Mouse (Mus musculus) MEL (cell line): ENCODE data around the gene Upp2. TPM values are rescaled to one million over a fixed set of nuclear protein-coding genes. Genes with fewer than 3 reads are reported as not detected.

Source experiments
- DNase-seq: peaks from one replicate; pipeline ENCODE4 v3.0.0; 2011; ENCODE audit warnings: low read depth, low spot score
- H3K27ac ChIP-seq: 2 replicates; pipeline ENCODE4 v1.5.1; 2012; ENCODE audit warnings: low read depth, mild to moderate bottlenecking, control low read depth, low read length, moderate library complexity; ENCODE audit not compliant: control insufficient read depth
- H3K27me3 ChIP-seq, 2 experiments: fragments of 150-350 bp in 1 of 2; sonication (generic) in 1 of 2; 2 replicates each; pipeline ENCODE4 v1.6.1; 2012; ENCODE audit warnings: low read length in 2 of 2, mild to moderate bottlenecking in 2 of 2, improper control_type of control experiment in 1 of 2, moderate library complexity in 1 of 2; ENCODE audit not compliant: insufficient read depth in 2 of 2, control insufficient read depth in 1 of 2
- H3K36me3 ChIP-seq, 2 experiments: 2 replicates each; pipeline ENCODE4 v1.6.1; 2012 to 2014; ENCODE audit warnings: low read length in 2 of 2, improper control_type of control experiment in 1 of 2, inconsistent platforms in 1 of 2, mild to moderate bottlenecking in 1 of 2; ENCODE audit not compliant: insufficient read depth in 2 of 2, control insufficient read depth in 1 of 2
- H3K4me1 ChIP-seq, 2 experiments: fragments of 150-350 bp in 1 of 2; sonication (generic) in 1 of 2; 2 replicates each; pipeline ENCODE4 v1.6.1; 2012; ENCODE audit warnings: low read length in 2 of 2, improper control_type of control experiment in 1 of 2, mild to moderate bottlenecking in 1 of 2; ENCODE audit not compliant: insufficient read depth in 2 of 2, control insufficient read depth in 1 of 2
- H3K4me3 ChIP-seq, 2 experiments: fragments of 150-350 bp in 1 of 2; sonication (generic) in 1 of 2; 2 replicates each; pipeline ENCODE4 v1.5.1; 2012; ENCODE audit warnings: low read depth in 2 of 2, low read length in 2 of 2, mild to moderate bottlenecking in 2 of 2, moderate library complexity in 2 of 2, control low read depth in 1 of 2, improper control_type of control experiment in 1 of 2; ENCODE audit not compliant: control insufficient read depth in 1 of 2, insufficient read depth in 1 of 2
- H3K79me2 ChIP-seq: 2 replicates; pipeline ENCODE4 v1.6.1; 2012; ENCODE audit warnings: mild to moderate bottlenecking, low read length, moderate library complexity; ENCODE audit not compliant: control insufficient read depth, poor library complexity, insufficient read depth
- H3K9ac ChIP-seq: 2 replicates; pipeline ENCODE4 v1.6.1; 2012; ENCODE audit warnings: low read depth, mild to moderate bottlenecking, control low read depth, low read length, moderate library complexity; ENCODE audit not compliant: control insufficient read depth, poor library complexity, severe bottlenecking
- H3K9me3 ChIP-seq: fragments of 150-350 bp; sonication (generic); replicated peaks from 2 replicates; pipeline ENCODE4 v1.6.1; 2012; ENCODE audit warnings: mild to moderate bottlenecking, low read length, improper control_type of control experiment, moderate library complexity; ENCODE audit not compliant: insufficient read depth
- BHLHE40 ChIP-seq: IDR thresholded peaks from 2 replicates; pipeline ENCODE4 v1.6.1; 2012; ENCODE audit warnings: low read depth, mild to moderate bottlenecking, inconsistent platforms, low read length, improper control_type of control experiment, borderline replicate concordance
- CHD2 ChIP-seq: IDR thresholded peaks from 2 replicates; pipeline ENCODE4 v1.6.1; 2011; ENCODE audit warnings: low read length, improper control_type of control experiment
- CTCF ChIP-seq, 3 experiments: IDR thresholded peaks in 2 of 3; conservative IDR thresholded peaks in 1 of 3; 2 replicates each; pipeline ENCODE4 v1.5.1; 2011 to 2012; ENCODE audit warnings: low read length in 3 of 3, low read depth in 2 of 3, mild to moderate bottlenecking in 2 of 3, improper control_type of control experiment in 1 of 3, inconsistent platforms in 1 of 3, mixed read lengths in 1 of 3, moderate library complexity in 1 of 3; ENCODE audit not compliant: control insufficient read depth in 1 of 3, insufficient read depth in 1 of 3, poor library complexity in 1 of 3, severe bottlenecking in 1 of 3
- ETS1 ChIP-seq: IDR thresholded peaks from 2 replicates; pipeline ENCODE4 v1.6.1; 2012; ENCODE audit warnings: low read depth, mild to moderate bottlenecking, inconsistent platforms, low read length, improper control_type of control experiment, moderate library complexity
- GABPA ChIP-seq: IDR thresholded peaks from 2 replicates; pipeline ENCODE4 v1.6.1; 2012; ENCODE audit warnings: low read depth, mild to moderate bottlenecking, inconsistent platforms, low read length, improper control_type of control experiment, moderate library complexity
- KAT2A ChIP-seq: conservative IDR thresholded peaks from 2 replicates; pipeline ENCODE4 v1.6.1; 2012; ENCODE audit warnings: low read depth, low read length, improper control_type of control experiment, inconsistent platforms
- MAFK ChIP-seq: IDR thresholded peaks from 2 replicates; pipeline ENCODE4 v1.6.1; 2011; ENCODE audit warnings: low read depth, mild to moderate bottlenecking, low read length, improper control_type of control experiment, borderline replicate concordance
- MAZ ChIP-seq: IDR thresholded peaks from 2 replicates; pipeline ENCODE4 v1.6.1; 2012; ENCODE audit warnings: low read depth, mild to moderate bottlenecking, inconsistent platforms, low read length, improper control_type of control experiment
- MEF2A ChIP-seq: IDR thresholded peaks from 2 replicates; pipeline ENCODE4 v1.6.1; 2014; ENCODE audit warnings: low read depth, mild to moderate bottlenecking, inconsistent platforms, low read length, improper control_type of control experiment; ENCODE audit not compliant: poor library complexity, insufficient replicate concordance, severe bottlenecking; ENCODE audit errors: extremely low read depth
- MYB ChIP-seq: IDR thresholded peaks from 2 replicates; pipeline ENCODE4 v1.6.1; 2011; ENCODE audit warnings: mild to moderate bottlenecking, low read depth, low read length, improper control_type of control experiment
- MYC ChIP-seq: IDR thresholded peaks from 2 replicates; pipeline ENCODE4 v1.6.1; 2011; ENCODE audit warnings: low read depth, mild to moderate bottlenecking, low read length, improper control_type of control experiment, moderate library complexity
- POLR2A ChIP-seq, 2 experiments: IDR thresholded peaks; 2 replicates each; pipeline ENCODE4 v1.6.1; 2011 to 2012; ENCODE audit warnings: low read length in 2 of 2, mild to moderate bottlenecking in 2 of 2, control low read depth in 1 of 2, improper control_type of control experiment in 1 of 2, low read depth in 1 of 2, moderate library complexity in 1 of 2; ENCODE audit not compliant: control insufficient read depth in 1 of 2, insufficient read depth in 1 of 2, poor library complexity in 1 of 2
- POLR2AphosphoS2 ChIP-seq: IDR thresholded peaks from 2 replicates; pipeline ENCODE4 v1.6.1; 2011; ENCODE audit warnings: low read length, improper control_type of control experiment
- POLR2AphosphoS5 ChIP-seq: IDR thresholded peaks from 2 replicates; pipeline ENCODE4 v1.6.1; 2012; ENCODE audit warnings: low read depth, borderline replicate concordance, mild to moderate bottlenecking, inconsistent platforms, low read length, moderate library complexity, mixed read lengths
- RAD21 ChIP-seq: IDR thresholded peaks from 2 replicates; pipeline ENCODE4 v1.6.1; 2011; ENCODE audit warnings: mild to moderate bottlenecking, low read depth, low read length, improper control_type of control experiment
- SIN3A ChIP-seq: IDR thresholded peaks from 2 replicates; pipeline ENCODE4 v1.6.1; 2012; ENCODE audit warnings: low read length, improper control_type of control experiment, inconsistent platforms
- SMC3 ChIP-seq: IDR thresholded peaks from 2 replicates; pipeline ENCODE4 v1.6.1; 2011; ENCODE audit warnings: low read depth, low read length, improper control_type of control experiment
- TAL1 ChIP-seq: IDR thresholded peaks from 2 replicates; pipeline ENCODE4 v1.6.1; 2012; ENCODE audit warnings: mild to moderate bottlenecking, inconsistent platforms, low read length, moderate library complexity, mixed read lengths
- TBP ChIP-seq: IDR thresholded peaks from 2 replicates; pipeline ENCODE4 v1.8.0; 2011; ENCODE audit warnings: low read depth, low read length, improper control_type of control experiment
- UBTF ChIP-seq: IDR thresholded peaks from 2 replicates; pipeline ENCODE4 v1.6.1; 2012; ENCODE audit warnings: low read depth, mild to moderate bottlenecking, inconsistent platforms, low read length, improper control_type of control experiment, moderate library complexity, borderline replicate concordance; ENCODE audit not compliant: insufficient read depth
- USF2 ChIP-seq, 2 experiments: IDR thresholded peaks; 2 replicates each; pipeline ENCODE4 v1.6.1; 2011 to 2012; ENCODE audit warnings: improper control_type of control experiment in 2 of 2, low read length in 2 of 2, borderline replicate concordance in 1 of 2, inconsistent platforms in 1 of 2, low read depth in 1 of 2, mild to moderate bottlenecking in 1 of 2; ENCODE audit not compliant: insufficient read depth in 1 of 2
- ZC3H11A ChIP-seq: IDR thresholded peaks from 2 replicates; pipeline ENCODE4 v1.6.1; 2012; ENCODE audit warnings: low read depth, mild to moderate bottlenecking, inconsistent platforms, low read length, improper control_type of control experiment
- ZNF384 ChIP-seq: IDR thresholded peaks from 2 replicates; pipeline ENCODE4 v1.6.1; 2012; ENCODE audit warnings: low read depth, mild to moderate bottlenecking, inconsistent platforms, low read length, improper control_type of control experiment
- polyA plus RNA-seq, 2 experiments: library from polyadenylated mRNA; stranded (reverse) in 1 of 2; unstranded in 1 of 2; fragments of >175 nt in 1 of 2; fragments of >200 nt in 1 of 2; gene quantifications; 2 replicates each; pipeline versions ENCODE4 v1.2.1 to v1.2.4; 2012; ENCODE audit warnings: low replicate concordance in 2 of 2, low read depth in 1 of 2; ENCODE audit not compliant: insufficient read length in 2 of 2, insufficient read depth in 1 of 2, missing spikeins in 1 of 2
- total RNA-seq: library from RNA; depleted of rRNA; stranded (reverse); fragments of 300-350 nt; gene quantifications from 2 replicates; pipeline ENCODE4 v1.2.3, GENCODE M21; 2012

Upp2 gene
- total and polyA plus RNA-seq, 3 experiments, result not detected

DNA sequence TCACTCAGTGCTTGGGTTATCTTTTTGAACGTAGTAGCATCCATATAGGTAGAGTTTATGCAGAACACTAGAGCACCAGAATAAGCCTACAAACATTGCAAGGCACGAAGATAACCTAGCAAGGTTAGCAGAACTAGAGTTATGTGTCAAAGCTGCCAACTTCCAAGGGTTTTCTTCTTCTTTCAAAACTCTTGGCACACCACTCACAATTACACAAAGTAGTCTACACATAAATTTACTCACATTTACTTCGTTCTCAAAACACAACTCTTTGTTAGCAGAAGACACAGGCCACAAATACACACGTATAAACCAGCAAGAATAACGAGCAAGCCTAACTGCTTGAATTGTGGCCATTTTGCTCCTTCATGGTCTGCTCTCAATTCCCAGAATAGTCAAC is 23.8 kb upstream of the Upp2 start:
- Histone ChIP-seq H3K27me3 (no peaks in the 10 kb centered on the region; a peak in 1 of 4 replicates), H3K4me1 (no peaks in the 10 kb centered on the region), H3K9me3 (no peaks in the 10 kb centered on the region), H3K27ac (no peak overlapping the region), H3K36me3 (no peaks in the 10 kb centered on the region), H3K79me2 (no peaks in the 10 kb centered on the region), H3K4me3 (no peak overlapping the region), H3K9ac (no peak overlapping the region)
- TF ChIP-seq MYC, result no peak
- no peak for TF ChIP-seq POLR2A (IDR thresholded peaks at IDR 0.05; ENCODE audit: control insufficient read depth in 1 of 2, insufficient read depth in 1 of 2, low read depth in 1 of 2, low read length in 2 of 2, poor library complexity in 1 of 2)
- no peak for TF ChIP-seq GABPA
- TF ChIP-seq SIN3A, result no peak
- TF ChIP-seq TAL1, result no peak
- TF ChIP-seq ZNF384, result no peak
- no peak for TF ChIP-seq TBP
- no peak for DNase-seq

DNA sequence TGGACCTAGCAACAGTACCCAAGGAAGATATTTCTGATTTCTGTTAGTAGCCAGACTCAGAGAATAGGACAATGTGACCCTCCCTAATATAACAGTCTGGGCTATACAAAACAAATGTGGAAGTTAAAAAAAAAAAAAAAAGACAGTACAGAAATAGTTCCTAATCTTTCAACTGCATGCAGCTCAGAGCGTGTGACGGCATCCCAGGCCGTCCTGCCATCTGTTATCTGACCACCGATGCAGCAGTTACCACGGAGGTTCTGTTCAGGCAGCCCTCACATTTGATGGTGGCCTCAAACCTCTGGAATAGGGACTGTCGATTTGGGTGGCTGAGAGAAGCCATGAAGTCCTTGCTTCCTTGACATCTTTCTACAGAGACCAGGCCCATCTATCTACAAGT is 22.7 kb upstream of the Upp2 start:
- H3K27ac ChIP-seq, result no peak overlapping the region
- TF ChIP-seq UBTF (no peak), BHLHE40 (no peak), MAZ (no peak), KAT2A (no peak), TAL1 (no peak), MEF2A (no peak), CHD2 (no peak), POLR2AphosphoS2 (no peak), MYB (no peak), USF2 (IDR thresholded peaks at IDR 0.05; ENCODE audit: borderline replicate concordance in 1 of 2, insufficient read depth in 1 of 2, low read depth in 1 of 2, low read length in 2 of 2) (no peak), POLR2AphosphoS5 (no peak), ZC3H11A (no peak), SIN3A (no peak), CTCF (IDR thresholded peaks at IDR 0.05 in 2 of 3, conservative IDR thresholded peaks at IDR 0.05 in 1 of 3; ENCODE audit: control insufficient read depth in 1 of 3, insufficient read depth in 1 of 3, low read depth in 2 of 3, low read length in 3 of 3, poor library complexity in 1 of 3, severe bottlenecking in 1 of 3) (no peak), POLR2A (IDR thresholded peaks at IDR 0.05; ENCODE audit: control insufficient read depth in 1 of 2, insufficient read depth in 1 of 2, low read depth in 1 of 2, low read length in 2 of 2, poor library complexity in 1 of 2) (no peak), RAD21 (no peak), MAFK (no peak), SMC3 (no peak), ETS1 (no peak)
- no peak overlapping the region for H3K4me3 ChIP-seq
- H3K4me1 ChIP-seq, result no peaks in the 10 kb centered on the region
- H3K27me3 ChIP-seq, result no peaks in the 10 kb centered on the region; a peak in 1 of 4 replicates
- H3K9me3 ChIP-seq, result no peaks in the 10 kb centered on the region
- no peaks in the 10 kb centered on the region for H3K79me2 ChIP-seq
- H3K9ac ChIP-seq, result no peak overlapping the region
- DNase-seq, result no peak
- no peaks in the 10 kb centered on the region for H3K36me3 ChIP-seq
